Mouse (Mus musculus): ENCODE measurements around the gene Plac1.
"Not testable (repeated sequence)": the region's sequence is repeated elsewhere in the genome, so short reads cannot be mapped to it uniquely, and the experiment has no call there.

Plac1 gene

GRCm38 (mm10) chrX:53240011-53240410, at the start of gene Plac1:
Gene Plac1, minus strand, starts transcription at chrX:53240111.
- DNase-seq (ENCODE audit: low spot score) = no peak

GRCm38 (mm10) chrX:53287924-53288323, 48.0 kb upstream of the Plac1 start:
- DNase-seq (ENCODE audit: low spot score) = no peak

- no peak for DNase-seq (ENCODE audit: low spot score)
Measured at GRCm38 (mm10) chrX:53273124-53273523, 33.2 kb upstream of the Plac1 start, which contains the start of gene Fam122c. Gene Fam122c, plus strand, starts transcription at chrX:53273424.

- not testable (repeated sequence) for DNase-seq (ENCODE audit: low spot score)
Measured at GRCm38 (mm10) chrX:53271628-53272027, 31.7 kb upstream of the Plac1 start.

- DNase-seq (ENCODE audit: low spot score) = no peak
Measured at GRCm38 (mm10) chrX:53270063-53270432, 30.1 kb upstream of the Plac1 start.

- DNase-seq (ENCODE audit: low spot score) = peak; percentile 88
Measured at GRCm38 (mm10) chrX:53269289-53270062, 29.6 kb upstream of the Plac1 start, which contains the start of gene Fam122b. Gene Fam122b, minus strand, starts transcription at chrX:53269805.

- DNase-seq (ENCODE audit: low spot score) = peak; percentile 60
Measured at GRCm38 (mm10) chrX:53268856-53269255, 28.9 kb upstream of the Plac1 start.

- DNase-seq (ENCODE audit: low spot score) = no peak
Measured at GRCm38 (mm10) chrX:53266186-53266585, 26.3 kb upstream of the Plac1 start.

GRCm38 (mm10) chrX:53255195-53255594, 15.3 kb upstream of the Plac1 start:
- no peak for DNase-seq (ENCODE audit: low spot score)

GRCm38 (mm10) chrX:53237971-53238370, 1.9 kb downstream of the Plac1 start:
- DNase-seq (ENCODE audit: low spot score) = no peak

GRCm38 (mm10) chrX:53236404-53236803, 3.5 kb downstream of the Plac1 start:
- peak; percentile 9 for DNase-seq (ENCODE audit: low spot score)

- no peak for DNase-seq (ENCODE audit: low spot score)
Measured at GRCm38 (mm10) chrX:53233689-53234088, 6.2 kb downstream of the Plac1 start.

GRCm38 (mm10) chrX:53231965-53232364, 7.9 kb downstream of the Plac1 start:
- no peak for DNase-seq (ENCODE audit: low spot score)

- no peak for DNase-seq (ENCODE audit: low spot score)
Measured at GRCm38 (mm10) chrX:53224353-53224944, 15.5 kb downstream of the Plac1 start.

GRCm38 (mm10) chrX:53220855-53221254, 19.1 kb downstream of the Plac1 start:
- peak; percentile 19 for DNase-seq (ENCODE audit: low spot score)

- DNase-seq (ENCODE audit: low spot score) = no peak
Measured at GRCm38 (mm10) chrX:53214557-53215229, 25.2 kb downstream of the Plac1 start.

GRCm38 (mm10) chrX:53213838-53214237, 26.1 kb downstream of the Plac1 start:
- no peak for DNase-seq (ENCODE audit: low spot score)

GRCm38 (mm10) chrX:53212485-53212884, 27.4 kb downstream of the Plac1 start:
- DNase-seq (ENCODE audit: low spot score) = no peak

GRCm38 (mm10) chrX:53211756-53212483, 28.0 kb downstream of the Plac1 start:
- DNase-seq (ENCODE audit: low spot score) = peak; percentile 54

GRCm38 (mm10) chrX:53209431-53209830, 30.5 kb downstream of the Plac1 start:
- DNase-seq (ENCODE audit: low spot score) = no peak

- DNase-seq (ENCODE audit: low spot score) = no peak
Measured at GRCm38 (mm10) chrX:53204690-53205311, 35.1 kb downstream of the Plac1 start.

- no peak for DNase-seq (ENCODE audit: low spot score)
Measured at GRCm38 (mm10) chrX:53201616-53202015, 38.3 kb downstream of the Plac1 start.
